Mouse (Mus musculus): ENCODE data around the gene Sox10. TPM values are rescaled to one million over a fixed set of nuclear protein-coding genes. Genes with fewer than 3 reads are reported as not detected.
A peak's percentile ranks its signal among the peaks of the same experiment; 100 is the strongest.

Gene Sox10
- polyA plus RNA-seq, 2 experiments: 9.0 to 20.3 TPM

GRCm38 (mm10) chr15:79187819-79188218 lies 22.8 kb upstream of the Sox10 start:
- no peak overlapping the region for H3K9ac ChIP-seq (ENCODE audit: low read depth, low read length, severe bottlenecking)
- WGBS: 87% methylated on average over 8 of the region's 8 CpGs

DNA sequence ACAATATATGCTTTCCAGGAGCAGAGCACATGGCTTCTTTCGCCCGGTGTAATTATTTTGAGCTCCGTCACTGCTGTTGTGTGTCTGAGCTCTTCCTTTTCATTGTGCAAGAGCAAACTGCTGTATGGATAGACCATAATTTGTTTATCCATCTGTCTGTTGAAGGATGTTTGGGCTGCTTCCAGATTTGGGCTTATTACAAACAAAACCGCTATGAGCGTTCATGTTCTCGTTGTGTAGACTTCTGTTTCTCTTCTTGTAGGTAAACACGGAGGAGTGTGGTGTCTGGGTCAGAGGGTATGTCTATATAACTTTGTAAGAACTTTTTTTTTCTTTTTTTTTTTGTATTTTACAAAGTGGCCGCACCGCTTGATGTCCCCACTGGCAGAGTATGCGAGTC lies 20.2 kb upstream of the Sox10 start:
- H3K9me3 ChIP-seq (ENCODE audit: control insufficient read depth, low read length): no peaks in the 10 kb centered on the region
- no peak overlapping the region for H3K9ac ChIP-seq (ENCODE audit: low read depth, low read length, severe bottlenecking)
- no peaks in the 10 kb centered on the region for H3K4me1 ChIP-seq (ENCODE audit: control insufficient read depth, insufficient read depth, low read length)
- 89% methylated on average over 10 of the region's 10 CpGs for WGBS
- H3K27ac ChIP-seq (replicated peaks; ENCODE audit: low read depth, low read length): no peak overlapping the region
- no peak overlapping the region for H3K4me2 ChIP-seq (replicated peaks; ENCODE audit: low read depth, low read length, severe bottlenecking)
- DNase-seq (ENCODE audit: low spot score) (no peak), ATAC-seq (ENCODE audit: low FRiP score, low read depth) (no peak)
- no peaks in the 10 kb centered on the region for H3K36me3 ChIP-seq (ENCODE audit: control insufficient read depth, insufficient read depth, low read length)
- no peak for TF ChIP-seq POLR2A (IDR thresholded peaks at IDR 0.05; ENCODE audit: borderline replicate concordance, extremely low read depth, insufficient read depth, insufficient read length)
- no peaks in the 10 kb centered on the region for H3K27me3 ChIP-seq (ENCODE audit: control insufficient read depth, insufficient read depth, low read length)
- no peak overlapping the region for H3K4me3 ChIP-seq (replicated peaks; ENCODE audit: low read length)

More at GRCm38 (mm10) chr15:79187819-79188218, 22.8 kb upstream of the Sox10 start:
- no peak overlapping the region for H3K4me2 ChIP-seq (replicated peaks; ENCODE audit: low read depth, low read length, severe bottlenecking)
- no peaks in the 10 kb centered on the region for H3K27me3 ChIP-seq (ENCODE audit: control insufficient read depth, insufficient read depth, low read length)
- ATAC-seq (ENCODE audit: low FRiP score, low read depth) (no peak), DNase-seq (ENCODE audit: low spot score) (no peak)
- H3K27ac ChIP-seq (replicated peaks; ENCODE audit: low read depth, low read length): no peak overlapping the region
- H3K36me3 ChIP-seq (ENCODE audit: control insufficient read depth, insufficient read depth, low read length): no peaks in the 10 kb centered on the region
- H3K4me3 ChIP-seq (replicated peaks; ENCODE audit: low read length): no peak overlapping the region
- peaks cover under 1% of the 10 kb centered on the region; the same call in 1 of the 2 replicates for H3K4me1 ChIP-seq (ENCODE audit: control insufficient read depth, insufficient read depth, low read length)
- no peak for TF ChIP-seq POLR2A (IDR thresholded peaks at IDR 0.05; ENCODE audit: borderline replicate concordance, extremely low read depth, insufficient read depth, insufficient read length)
- H3K9me3 ChIP-seq (ENCODE audit: control insufficient read depth, low read length): no peaks in the 10 kb centered on the region

DNA sequence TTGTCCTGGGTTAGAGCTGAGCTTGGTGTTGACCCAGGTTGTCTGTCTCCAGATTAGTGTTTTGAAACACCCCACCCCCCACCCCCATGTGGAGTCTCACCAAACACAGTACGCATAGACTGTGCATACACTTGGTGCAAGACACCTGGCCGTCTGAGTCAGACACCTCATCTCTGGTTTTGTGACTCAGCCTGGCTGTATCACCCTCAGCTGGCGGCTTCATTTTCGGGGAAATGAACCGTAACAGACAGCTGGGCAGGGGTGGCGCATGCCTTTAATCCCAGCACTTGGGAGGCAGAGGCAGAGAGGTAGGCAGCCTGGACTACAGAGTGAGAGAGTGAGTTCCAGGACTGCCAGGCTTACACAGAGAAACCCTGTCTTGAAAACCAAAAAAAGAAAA lies 11.9 kb upstream of the Sox10 start:
- H3K9ac ChIP-seq (ENCODE audit: low read depth, low read length, severe bottlenecking): no peak overlapping the region
- 50% methylated on average over 6 of the region's 6 CpGs for WGBS
- H3K4me3 ChIP-seq (replicated peaks; ENCODE audit: low read length): no peak overlapping the region
- H3K9me3 ChIP-seq (ENCODE audit: control insufficient read depth, low read length): no peaks in the 10 kb centered on the region
- DNase-seq (ENCODE audit: low spot score) (no peak), ATAC-seq (ENCODE audit: low FRiP score, low read depth) (0 out of 2 replicates have a peak, but pooled peaks have one; percentile 19)
- H3K4me1 ChIP-seq (ENCODE audit: control insufficient read depth, insufficient read depth, low read length): no peaks in the 10 kb centered on the region
- no peak overlapping the region for H3K27ac ChIP-seq (replicated peaks; ENCODE audit: low read depth, low read length)
- H3K36me3 ChIP-seq (ENCODE audit: control insufficient read depth, insufficient read depth, low read length): no peaks in the 10 kb centered on the region
- TF ChIP-seq POLR2A (IDR thresholded peaks at IDR 0.05; ENCODE audit: borderline replicate concordance, extremely low read depth, insufficient read depth, insufficient read length): no peak
- H3K27me3 ChIP-seq (ENCODE audit: control insufficient read depth, insufficient read depth, low read length): no peaks in the 10 kb centered on the region
- no peak overlapping the region for H3K4me2 ChIP-seq (replicated peaks; ENCODE audit: low read depth, low read length, severe bottlenecking)

DNA sequence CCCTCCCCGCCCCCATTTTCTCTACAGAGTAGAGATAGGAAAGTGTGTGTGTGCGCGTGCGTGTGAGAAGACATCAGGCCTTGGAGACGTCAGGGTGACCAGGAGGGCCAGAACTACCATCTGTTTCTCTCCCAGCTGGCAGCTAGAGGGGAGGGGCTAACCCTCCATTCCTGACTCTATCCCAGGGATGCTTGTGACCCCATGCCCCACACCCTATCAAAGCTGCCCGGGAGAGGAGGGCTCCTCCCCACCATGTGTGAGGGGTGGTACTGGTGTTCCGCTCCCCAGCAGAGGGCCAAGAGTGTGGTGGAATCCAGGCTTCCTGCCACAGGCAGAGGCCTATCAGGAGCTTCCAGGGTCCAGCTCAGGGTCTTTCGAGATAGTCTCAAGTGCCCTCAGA lies 1.7 kb upstream of the Sox10 start:
- Histone ChIP-seq H3K27me3 (ENCODE audit: control insufficient read depth, insufficient read depth, low read length) (peaks cover 37% of the 10 kb centered on the region), H3K27ac (replicated peaks; ENCODE audit: low read depth, low read length) (no peak overlapping the region), H3K4me2 (replicated peaks; ENCODE audit: low read depth, low read length, severe bottlenecking) (no peak overlapping the region), H3K4me3 (replicated peaks; ENCODE audit: low read length) (no peak overlapping the region), H3K9ac (ENCODE audit: low read depth, low read length, severe bottlenecking) (no peak overlapping the region), H3K36me3 (ENCODE audit: control insufficient read depth, insufficient read depth, low read length) (no peaks in the 10 kb centered on the region), H3K9me3 (ENCODE audit: control insufficient read depth, low read length) (no peaks in the 10 kb centered on the region), H3K4me1 (ENCODE audit: control insufficient read depth, insufficient read depth, low read length) (peaks cover 5% of the 10 kb centered on the region)
- WGBS: 37% methylated on average over 8 of the region's 8 CpGs
- DNase-seq (ENCODE audit: low spot score) (no peak), ATAC-seq (ENCODE audit: low FRiP score, low read depth) (peak; percentile 42; the same call in 1 of the 2 replicates)
- no peak for TF ChIP-seq POLR2A (IDR thresholded peaks at IDR 0.05; ENCODE audit: borderline replicate concordance, extremely low read depth, insufficient read depth, insufficient read length)

DNA sequence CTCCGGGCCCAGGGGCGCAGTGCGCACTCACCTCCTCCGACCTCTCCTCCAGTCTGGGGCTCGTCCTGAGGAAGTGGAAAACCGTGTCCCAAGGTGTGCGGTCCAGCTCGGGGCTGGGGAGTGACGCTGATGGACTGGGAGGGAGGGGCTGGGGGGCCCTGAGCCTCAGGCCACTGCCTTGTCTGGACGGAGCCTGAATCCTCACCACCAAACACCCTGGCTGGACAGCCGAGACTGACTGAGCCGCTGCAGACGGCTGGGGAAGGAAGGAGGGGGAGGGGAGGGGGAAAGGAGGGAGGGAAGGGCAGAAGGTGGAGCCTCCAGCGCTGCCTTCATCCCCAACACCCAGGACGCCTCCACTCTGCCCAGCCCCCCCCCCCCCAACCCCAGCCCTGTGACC lies 789 bp downstream of the Sox10 start:
- Histone ChIP-seq H3K4me1 (ENCODE audit: control insufficient read depth, insufficient read depth, low read length) (peaks cover 5% of the 10 kb centered on the region), H3K4me2 (replicated peaks; ENCODE audit: low read depth, low read length, severe bottlenecking) (peak overlapping the region; percentile 32), H3K9ac (ENCODE audit: low read depth, low read length, severe bottlenecking) (no peak overlapping the region), H3K4me3 (replicated peaks; ENCODE audit: low read length) (peak overlapping the region; percentile 31), H3K36me3 (ENCODE audit: control insufficient read depth, insufficient read depth, low read length) (no peaks in the 10 kb centered on the region), H3K9me3 (ENCODE audit: control insufficient read depth, low read length) (no peaks in the 10 kb centered on the region), H3K27me3 (ENCODE audit: control insufficient read depth, insufficient read depth, low read length) (peaks cover 40% of the 10 kb centered on the region), H3K27ac (replicated peaks; ENCODE audit: low read depth, low read length) (no peak overlapping the region)
- WGBS: 9% methylated on average over 11 of the region's 15 CpGs
- ATAC-seq (ENCODE audit: low FRiP score, low read depth) (peak; percentile 27; the same call in 1 of the 2 replicates), DNase-seq (ENCODE audit: low spot score) (no peak)
- TF ChIP-seq POLR2A (IDR thresholded peaks at IDR 0.05; ENCODE audit: borderline replicate concordance, extremely low read depth, insufficient read depth, insufficient read length): no peak

DNA sequence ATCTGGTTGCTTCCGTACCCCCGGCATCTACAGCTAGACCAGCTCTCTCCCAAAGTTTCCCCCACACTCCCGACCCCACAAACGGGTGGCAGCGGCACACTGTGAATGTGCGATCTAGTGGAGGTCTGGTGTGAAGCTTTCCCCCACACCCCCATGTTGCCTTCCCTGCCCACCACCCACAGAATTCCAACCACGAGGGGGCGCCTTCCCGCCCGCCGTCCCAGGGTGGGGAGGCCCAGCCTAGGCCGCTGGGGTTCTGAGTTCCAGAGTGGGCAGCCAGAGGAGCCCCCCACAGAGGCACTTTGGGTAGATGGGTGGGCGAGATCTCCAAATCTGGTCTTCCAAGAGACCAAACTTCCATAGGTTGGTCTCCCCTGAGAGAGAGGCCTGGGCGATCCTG lies 2.2 kb downstream of the Sox10 start:
- Histone ChIP-seq H3K4me3 (replicated peaks; ENCODE audit: low read length) (peak overlapping the region; percentile 31), H3K27me3 (ENCODE audit: control insufficient read depth, insufficient read depth, low read length) (peaks cover 40% of the 10 kb centered on the region), H3K4me1 (ENCODE audit: control insufficient read depth, insufficient read depth, low read length) (peaks cover 5% of the 10 kb centered on the region), H3K4me2 (replicated peaks; ENCODE audit: low read depth, low read length, severe bottlenecking) (peak overlapping the region; percentile 32; the same call in 1 of the 2 replicates), H3K9ac (ENCODE audit: low read depth, low read length, severe bottlenecking) (no peak overlapping the region), H3K27ac (replicated peaks; ENCODE audit: low read depth, low read length) (no peak overlapping the region), H3K9me3 (ENCODE audit: control insufficient read depth, low read length) (no peaks in the 10 kb centered on the region), H3K36me3 (ENCODE audit: control insufficient read depth, insufficient read depth, low read length) (no peaks in the 10 kb centered on the region)
- no peak for DNase-seq (ENCODE audit: low spot score)
- ATAC-seq (ENCODE audit: low FRiP score, low read depth): no peak
- no peak for TF ChIP-seq POLR2A (IDR thresholded peaks at IDR 0.05; ENCODE audit: borderline replicate concordance, extremely low read depth, insufficient read depth, insufficient read length)
- WGBS: 47% methylated on average over 14 of the region's 14 CpGs

All from limb, embryonic 14.5 days (tissue).